Mouse (Mus musculus) adrenal gland, postnatal 14 days (tissue): ENCODE measurements at regions not wholly inside any gene's neighbourhood (a gene's known extent, or its start where the extent isn't known, plus 50 kb on each side); places are given as distances from the start of the nearest gene placed in this dataset.

Source experiments
- DNase-seq: peaks from one replicate; pipeline ENCODE4 v3.0.0; 2021; ENCODE audit warnings: mixed read lengths

GRCm38 (mm10) chr9:117692486-117692885 is 62.8 kb upstream of the Rbms3 start:
- peak; percentile 30 for DNase-seq

- no peak for DNase-seq
These were observed 60.2 kb upstream of the Rbms3 start for GRCm38 (mm10) chr9:117689946-117690345.
